Mouse (Mus musculus): ENCODE measurements around the gene Ankrd26.

Gene Ankrd26

DNA sequence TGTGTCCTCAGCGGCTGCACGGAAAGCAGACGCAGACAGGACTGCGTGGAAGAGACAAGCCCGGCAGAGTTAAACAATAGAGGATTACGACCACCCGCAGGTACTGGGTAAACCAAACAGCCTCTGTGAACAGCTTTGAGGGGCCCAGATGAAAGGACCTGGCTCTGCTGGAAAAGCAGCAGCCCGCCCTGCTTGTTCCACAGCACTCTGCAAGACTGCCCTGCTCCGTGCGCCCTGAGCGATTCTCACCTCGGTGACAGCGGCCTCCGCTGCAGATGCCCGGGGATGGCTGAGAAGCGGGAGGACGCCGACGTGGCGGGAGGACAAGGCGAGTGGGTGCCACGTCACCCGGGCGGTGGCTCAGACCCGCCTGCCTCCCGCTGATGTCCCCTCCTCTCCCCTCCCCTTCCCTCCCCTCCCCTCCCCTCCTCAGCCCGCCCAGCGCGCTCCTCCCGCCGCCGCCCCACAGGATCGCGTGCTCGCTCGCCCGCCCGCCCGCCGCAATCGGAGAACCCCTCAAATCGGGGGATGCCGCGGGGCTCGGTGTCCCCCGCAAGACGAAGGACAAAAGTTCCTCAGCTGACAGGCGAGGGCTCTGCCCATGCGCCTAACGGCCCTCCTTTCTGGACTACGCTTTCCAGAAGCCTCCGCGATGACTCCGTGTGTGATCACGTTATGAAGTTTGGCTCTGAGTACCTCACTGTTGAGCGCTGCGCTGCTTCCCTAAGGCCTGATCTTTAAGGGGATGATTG is 82.9 kb downstream of the Ankrd26 start, which contains the start of gene Zfp9:
Gene Zfp9 (minus strand): TSS at position 364 of the 752 bp plus-strand sequence.
- peak; percentile 88 to 93 for DNase-seq

DNA sequence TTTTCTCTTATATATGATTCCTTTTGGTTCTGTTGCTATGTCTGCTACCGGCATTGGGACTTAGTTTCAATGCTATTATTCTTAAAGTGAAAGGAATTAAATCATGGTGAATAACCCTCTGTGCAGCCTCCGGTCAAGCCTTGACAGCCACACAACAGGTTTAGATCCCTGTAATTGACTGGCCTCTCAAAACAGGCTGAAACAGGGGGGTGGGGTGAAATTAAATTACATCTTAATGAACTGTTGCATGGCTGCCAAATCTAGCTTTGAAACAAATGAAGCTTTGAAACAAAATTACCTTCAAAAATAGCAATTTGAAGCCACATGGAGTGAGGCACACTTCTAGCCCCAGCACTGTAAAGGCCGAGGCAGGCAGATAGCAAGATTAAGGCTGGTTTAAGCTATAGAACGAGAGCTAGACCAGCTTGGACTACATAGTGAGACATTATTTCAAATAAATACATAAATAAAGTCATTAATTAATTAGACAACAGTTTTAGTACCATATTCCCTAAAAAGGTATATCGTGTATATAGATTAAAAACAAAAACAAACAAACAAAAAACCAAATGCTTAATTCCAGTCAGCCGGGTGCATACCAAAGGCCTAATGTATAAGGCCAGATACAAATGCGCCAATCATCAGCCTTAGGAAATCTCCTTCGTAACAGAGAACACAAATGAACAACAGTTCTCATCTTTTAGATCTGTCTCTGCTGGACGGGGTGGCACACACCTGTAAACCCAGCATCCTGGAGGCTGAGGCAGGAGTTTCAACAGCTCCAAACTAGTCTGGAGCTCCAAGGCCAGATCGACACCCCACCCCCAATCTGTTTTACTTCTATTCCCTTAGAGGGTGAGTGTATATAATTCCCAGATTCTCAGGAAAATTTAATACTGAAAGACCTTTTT is 83.9 kb downstream of the Ankrd26 start:
- peak; percentile 35 to 38 for DNase-seq

GRCm38 (mm10) chr6:118462069-118462705 is 99.8 kb downstream of the Ankrd26 start:
- no peak for DNase-seq

DNA sequence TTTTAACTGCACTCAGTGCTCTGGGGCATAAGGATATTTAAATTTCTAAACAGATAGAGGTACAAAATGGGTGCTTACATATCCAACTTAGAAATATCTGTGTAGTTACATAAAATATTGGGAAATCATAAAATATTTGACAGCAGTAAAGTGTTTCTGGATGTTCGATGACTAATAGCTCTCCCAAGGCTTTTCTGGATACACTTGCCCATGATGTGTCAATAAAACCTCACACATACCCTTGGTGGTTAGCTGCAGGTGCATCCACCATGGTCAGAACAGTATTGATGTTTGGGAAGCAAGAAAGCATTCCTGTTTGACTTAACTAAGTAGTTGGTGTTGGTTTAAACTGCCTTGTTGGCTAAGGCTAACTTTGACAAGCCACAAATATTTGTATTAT is 104.3 kb downstream of the Ankrd26 start:
- DNase-seq: no peak

DNA sequence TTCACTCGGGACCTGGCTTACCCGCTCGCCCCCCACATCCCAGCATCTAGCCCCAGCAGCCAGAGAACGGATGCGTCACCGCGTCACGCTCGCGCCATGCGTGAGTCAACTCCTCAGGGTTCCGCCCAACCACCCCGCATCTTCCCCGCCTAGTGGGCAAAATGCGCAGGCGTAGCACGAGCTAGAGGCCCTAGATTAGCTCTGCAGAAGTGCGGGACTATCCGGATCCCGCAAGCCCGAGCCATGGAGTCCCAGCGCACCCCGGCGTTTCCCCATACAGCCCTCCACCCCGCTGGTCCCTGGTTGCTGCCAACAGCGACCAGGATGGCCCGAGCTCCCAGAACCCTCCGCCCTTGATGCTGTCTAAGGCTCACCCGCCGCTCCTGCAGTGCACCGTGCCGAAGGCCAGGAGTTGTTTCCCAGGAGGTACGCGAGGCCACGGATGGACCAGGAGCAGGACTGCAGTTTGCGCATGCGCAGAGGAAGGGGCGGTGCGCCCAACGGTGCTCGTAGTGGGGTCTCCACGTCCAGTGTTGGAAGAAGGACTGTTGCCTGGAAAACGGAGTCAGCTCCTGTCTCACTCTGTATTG is 106.9 kb downstream of the Ankrd26 start, which contains the start of gene Zfp248:
Gene Zfp248 (minus strand): TSS at position 487 of the 590 bp plus-strand sequence.
- peak; percentile 95 to 97 for DNase-seq

- DNase-seq: no peak
Observed at GRCm38 (mm10) chr6:118454452-118454851, 107.6 kb downstream of the Ankrd26 start.
